Mouse (Mus musculus) cerebellum, postnatal 10 days (tissue): Measurements from ENCODE around the gene Map3k9.

Experiments used
- DNase-seq, 2 experiments: peaks; one replicate each; pipeline ENCODE4 v3.0.0; 2021; ENCODE audit warnings: mixed read lengths in 2 of 2

Map3k9 gene

GRCm38 (mm10) chr12:81783301-81783700, 2.3 kb upstream of the Map3k9 start:
- no peak for DNase-seq

- DNase-seq: no peak
These were observed 1.6 kb upstream of the Map3k9 start for GRCm38 (mm10) chr12:81782606-81783005.

- peak; percentile 69 to 74 for DNase-seq
These were observed 493 bp downstream of the Map3k9 start for GRCm38 (mm10) chr12:81780271-81781093.

GRCm38 (mm10) chr12:81779831-81780230, 1.1 kb downstream of the Map3k9 start:
- peak; percentile 41 to 60 for DNase-seq

- DNase-seq: no peak
These were observed 4.8 kb downstream of the Map3k9 start for GRCm38 (mm10) chr12:81776191-81776590.

GRCm38 (mm10) chr12:81775641-81776040, 5.3 kb downstream of the Map3k9 start:
- no peak for DNase-seq

GRCm38 (mm10) chr12:81774186-81774585, 6.8 kb downstream of the Map3k9 start:
- no peak for DNase-seq

- peak; percentile 20 to 28 for DNase-seq
These were observed 11.5 kb downstream of the Map3k9 start for GRCm38 (mm10) chr12:81769458-81769857.

- DNase-seq: no peak
These were observed 15.6 kb downstream of the Map3k9 start for GRCm38 (mm10) chr12:81765386-81765785.

- DNase-seq: no peak
These were observed 16.6 kb downstream of the Map3k9 start for GRCm38 (mm10) chr12:81764370-81764769.

- peak; percentile 50 to 52 for DNase-seq
These were observed 26.3 kb downstream of the Map3k9 start for GRCm38 (mm10) chr12:81754651-81755050.

- DNase-seq: no peak
These were observed 29.9 kb downstream of the Map3k9 start for GRCm38 (mm10) chr12:81751116-81751515.

GRCm38 (mm10) chr12:81748918-81749317, 32.1 kb downstream of the Map3k9 start:
- peak; percentile 76 to 83 for DNase-seq

- DNase-seq: no peak
These were observed 32.9 kb downstream of the Map3k9 start for GRCm38 (mm10) chr12:81748021-81748576.

GRCm38 (mm10) chr12:81746400-81747024, 34.5 kb downstream of the Map3k9 start:
- DNase-seq: no peak

- no peak for DNase-seq
These were observed 45.5 kb downstream of the Map3k9 start for GRCm38 (mm10) chr12:81735246-81736070.

- DNase-seq: peak; percentile 36 to 51
These were observed 54.6 kb downstream of the Map3k9 start for GRCm38 (mm10) chr12:81726246-81726822.

- peak in 1 of 2 experiments; percentile 16 for DNase-seq
These were observed 56.2 kb downstream of the Map3k9 start for GRCm38 (mm10) chr12:81724776-81725175.

- DNase-seq: no peak
These were observed 57.6 kb downstream of the Map3k9 start for GRCm38 (mm10) chr12:81723375-81723774.

- DNase-seq: no peak
These were observed 61.3 kb downstream of the Map3k9 start for GRCm38 (mm10) chr12:81719715-81720114.

GRCm38 (mm10) chr12:81719161-81719560, 61.8 kb downstream of the Map3k9 start:
- peak; percentile 32 to 38 for DNase-seq

GRCm38 (mm10) chr12:81712618-81713017, 68.4 kb downstream of the Map3k9 start:
- no peak for DNase-seq

- DNase-seq: peak; percentile 47 to 82
These were observed 78.1 kb downstream of the Map3k9 start for GRCm38 (mm10) chr12:81702903-81703302.
